Mouse (Mus musculus) cerebellum, postnatal 4 days (tissue): ENCODE results near the gene Ppfia1.

ENCODE experiments used
- DNase-seq, 2 experiments: peaks; one replicate each; pipeline ENCODE4 v3.0.0; 2022; ENCODE audit warnings: low spot score in 2 of 2, mixed read lengths in 1 of 2

Gene Ppfia1

DNA sequence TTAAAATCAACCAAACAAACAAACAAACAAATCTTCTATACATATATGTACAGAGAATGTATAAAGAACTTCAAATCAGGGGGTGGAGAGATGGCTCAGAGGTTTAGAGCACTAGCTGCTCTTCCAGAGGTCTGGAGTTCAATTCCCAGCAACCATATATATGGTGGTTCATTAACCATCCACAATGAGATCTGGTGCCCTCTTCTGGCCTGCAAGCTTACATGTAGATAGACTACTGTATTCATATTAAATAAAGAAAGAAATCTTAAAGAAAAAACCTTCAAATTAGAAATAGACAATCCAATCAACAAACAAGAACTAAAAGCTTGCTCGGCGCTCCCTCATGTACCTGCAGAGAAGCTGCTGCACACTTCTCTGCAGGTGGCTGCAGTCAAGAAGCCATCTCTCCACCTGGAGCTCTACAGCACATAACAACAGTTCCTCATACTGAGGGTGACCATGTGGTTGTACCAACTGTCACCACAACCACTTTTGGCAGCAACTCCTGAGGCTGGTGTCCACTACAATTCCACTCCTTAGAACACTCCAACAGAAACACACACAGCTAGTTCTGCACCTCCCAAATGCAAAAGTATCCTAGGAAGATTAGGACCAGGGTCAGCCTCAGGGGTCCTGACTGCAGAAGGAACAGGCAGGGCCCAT is 3.5 kb downstream of the Ppfia1 start:
- no peak for DNase-seq

DNA sequence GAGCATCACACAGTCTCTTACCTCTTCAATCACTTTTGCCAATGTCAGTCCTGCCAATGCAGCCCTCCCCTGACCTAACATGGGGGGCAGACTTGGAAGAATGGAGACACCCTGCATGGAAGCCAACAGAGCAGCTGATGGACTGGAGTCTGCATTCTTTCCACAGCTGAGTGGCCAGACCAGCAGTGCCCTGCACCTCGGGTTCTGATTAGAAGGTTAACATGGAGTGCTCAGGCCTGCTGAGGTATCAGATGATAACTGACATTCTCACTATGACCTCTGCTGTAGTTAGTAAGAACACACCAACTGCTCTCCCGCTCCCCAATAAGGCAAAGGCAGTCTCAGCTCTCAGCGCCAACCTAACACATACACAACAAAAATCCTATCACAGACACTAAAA is 8.3 kb downstream of the Ppfia1 start:
- DNase-seq, result no peak

DNA sequence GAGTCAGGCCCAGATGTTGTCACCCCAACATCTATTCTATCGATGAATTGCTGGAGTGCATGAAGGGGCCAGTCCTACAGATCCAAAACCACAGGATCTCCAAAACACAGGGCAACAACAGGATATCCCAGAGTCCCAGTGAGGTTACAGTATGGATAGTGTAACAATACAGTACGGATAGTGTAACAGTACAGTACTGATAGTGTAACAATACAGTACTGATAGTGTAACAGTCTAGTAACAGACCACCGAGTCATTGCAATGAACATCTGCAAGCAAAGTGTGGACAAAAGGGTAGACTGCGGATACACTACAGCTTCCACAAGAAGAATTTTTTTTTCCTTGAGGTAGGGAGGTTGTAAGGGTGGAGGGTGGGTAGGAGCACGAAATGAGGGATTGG is 12.2 kb downstream of the Ppfia1 start:
- DNase-seq, result no peak

DNA sequence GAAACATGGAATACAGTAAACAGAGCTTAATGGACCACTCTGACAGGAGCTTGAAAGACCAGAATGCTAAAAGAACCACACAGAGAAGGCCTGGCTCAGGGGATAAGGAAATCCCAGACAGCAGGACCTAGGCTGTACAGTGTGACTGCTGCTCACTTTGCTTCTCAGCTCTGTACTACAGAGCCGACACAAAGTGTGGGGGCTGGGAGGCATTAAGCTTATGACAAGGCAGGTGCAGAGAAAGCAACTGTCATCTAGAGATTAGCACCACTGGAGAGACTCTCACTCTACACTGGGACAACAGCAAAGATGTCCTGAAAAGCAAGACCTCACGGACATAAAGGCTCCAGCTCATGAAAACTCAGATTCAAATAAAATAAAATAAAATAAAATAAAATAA is 14.4 kb downstream of the Ppfia1 start:
- DNase-seq, result no peak

DNA sequence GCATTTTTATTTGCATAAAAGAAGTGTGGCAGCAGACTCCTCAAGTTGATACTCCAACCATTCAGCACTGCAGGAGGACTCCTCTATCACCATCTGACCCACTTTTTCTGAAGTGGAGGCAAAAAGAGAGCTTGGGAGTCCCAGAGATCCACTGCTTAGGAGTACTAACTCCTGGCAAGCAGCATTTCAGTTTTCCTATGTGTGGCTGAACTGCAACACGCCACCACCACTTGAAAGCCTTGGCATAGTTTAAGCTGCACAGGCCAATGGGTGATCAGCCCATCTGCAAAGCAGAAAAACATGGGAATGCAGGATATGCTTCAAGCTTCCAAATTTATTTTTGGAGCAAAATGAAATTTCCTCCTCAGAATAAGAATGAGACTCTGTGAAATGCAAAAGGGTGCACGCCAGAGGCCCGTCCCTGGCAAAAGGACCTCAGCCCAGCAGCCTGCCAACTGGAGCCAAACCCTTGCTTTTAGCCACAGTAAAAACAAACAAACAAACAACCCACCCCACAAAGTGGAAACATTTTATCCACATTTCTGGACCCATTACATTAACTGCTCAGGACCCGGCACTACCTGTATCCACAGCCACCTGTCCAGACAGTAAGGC is 15.4 kb downstream of the Ppfia1 start:
- no peak for DNase-seq

DNA sequence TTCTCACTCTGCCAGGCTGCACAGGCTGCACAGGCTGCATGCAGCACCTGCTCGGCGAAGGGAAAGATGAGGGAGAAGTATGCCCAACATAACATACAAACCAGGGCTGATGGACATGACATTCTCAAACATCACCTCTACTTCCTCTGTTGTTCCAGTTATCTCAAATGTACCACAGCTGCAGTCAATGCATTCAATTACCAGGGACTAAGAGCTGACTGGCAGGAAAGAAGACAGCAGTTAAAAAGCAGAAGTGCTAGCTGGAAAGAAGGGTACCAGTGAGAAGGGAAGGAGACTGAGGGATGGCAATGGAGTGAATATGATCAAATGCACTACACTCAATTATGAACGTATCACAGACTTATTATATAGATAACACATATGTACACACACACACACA is 17.2 kb downstream of the Ppfia1 start:
- no peak for DNase-seq

DNA sequence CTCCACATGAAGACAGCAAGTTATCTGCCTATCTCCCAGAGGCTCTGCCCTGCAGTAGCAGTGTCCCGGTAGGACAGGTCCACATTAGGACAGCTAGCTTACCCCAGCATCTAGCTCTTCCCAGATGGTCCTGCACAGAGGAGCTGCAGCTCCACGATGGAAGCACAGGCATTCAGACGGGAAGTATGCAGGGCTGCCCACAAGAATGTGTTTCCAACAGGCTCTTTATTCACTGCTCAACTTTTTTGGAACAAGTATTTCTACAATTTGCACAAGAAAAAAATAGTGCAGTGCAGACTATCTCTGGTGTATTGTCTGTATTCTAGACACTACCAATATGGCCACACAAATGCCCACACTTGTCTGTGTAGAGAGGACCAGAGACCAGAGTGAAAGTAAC is 18.8 kb downstream of the Ppfia1 start:
- DNase-seq, result no peak

DNA sequence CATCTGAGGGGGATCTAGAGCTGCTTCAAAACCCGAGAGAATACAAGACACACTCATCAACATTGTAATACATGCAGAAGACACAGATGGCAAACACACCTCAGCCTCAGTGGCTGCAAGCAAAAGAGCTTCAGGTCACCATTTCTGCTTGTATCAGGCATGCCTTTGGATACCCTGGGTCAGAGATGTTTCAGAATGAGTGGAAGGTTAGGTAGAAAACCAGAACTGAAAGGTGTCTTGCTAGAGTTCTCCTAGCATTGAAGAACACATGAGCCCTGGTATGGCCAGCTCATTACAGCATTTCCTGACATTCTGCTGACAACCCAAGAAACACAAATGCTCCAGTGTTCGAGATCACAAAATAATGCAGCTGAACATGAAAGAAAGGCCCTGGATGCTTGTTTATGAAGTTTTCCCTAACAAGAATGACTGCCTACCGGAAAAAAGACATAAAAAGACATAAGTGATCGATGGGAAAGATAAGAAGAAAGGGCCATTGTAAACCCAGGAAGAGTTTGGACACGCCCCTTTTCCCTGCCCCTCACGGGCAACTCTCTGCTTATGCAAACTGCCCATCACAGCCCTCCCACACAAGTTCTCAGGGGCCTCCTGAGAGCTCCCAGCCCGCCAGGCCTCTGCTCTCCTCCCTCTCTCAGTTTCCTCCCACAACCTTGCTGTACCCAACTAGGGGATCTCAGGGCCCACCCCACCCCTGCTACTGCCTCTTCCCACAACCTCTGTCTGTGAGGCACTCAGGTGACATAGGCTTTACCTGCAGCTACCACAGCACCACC is 21.7 kb downstream of the Ppfia1 start:
- no peak for DNase-seq

DNA sequence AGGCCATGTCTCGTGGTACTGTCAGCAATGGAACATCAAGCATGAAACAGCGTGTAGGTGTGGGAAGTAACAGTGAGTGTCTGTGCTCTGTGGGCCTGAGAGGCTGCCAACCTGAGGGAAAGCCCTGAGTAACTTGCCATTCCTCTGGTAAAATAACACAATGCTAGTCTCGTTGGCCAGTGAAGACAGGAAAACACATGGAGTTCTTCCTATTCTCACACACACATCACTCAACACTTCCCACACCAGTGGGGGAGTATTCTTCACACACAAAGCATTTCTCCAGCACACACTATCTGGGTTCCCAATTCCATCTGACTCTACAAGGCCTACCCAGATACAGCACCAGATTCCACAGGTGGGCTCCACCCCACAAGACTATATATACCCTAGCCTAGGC is 23.7 kb downstream of the Ppfia1 start:
- no peak for DNase-seq

DNA sequence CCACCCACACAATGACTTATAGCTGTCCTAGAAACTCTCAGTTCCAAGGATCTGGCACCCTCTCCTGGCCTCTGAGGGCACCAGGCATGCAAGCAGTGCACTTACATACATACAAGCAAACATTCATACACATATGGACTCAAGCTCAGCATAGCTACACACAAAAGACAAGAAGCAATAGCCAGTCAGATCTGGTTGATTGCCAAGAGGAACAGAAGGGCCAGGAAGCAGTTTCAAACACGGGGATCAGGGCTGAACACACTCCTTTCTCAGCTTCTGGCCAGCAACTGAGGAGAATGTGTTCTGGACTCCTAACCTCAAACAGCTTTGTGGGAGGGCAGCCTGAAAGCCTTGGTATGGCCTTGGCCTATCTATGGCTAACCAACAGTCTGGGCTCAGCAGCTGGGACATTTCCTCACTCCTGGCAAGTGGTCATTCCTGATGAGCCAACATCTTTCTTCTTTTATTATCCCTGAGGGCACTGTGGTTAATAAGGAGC is 25.8 kb downstream of the Ppfia1 start:
- no peak for DNase-seq

DNA sequence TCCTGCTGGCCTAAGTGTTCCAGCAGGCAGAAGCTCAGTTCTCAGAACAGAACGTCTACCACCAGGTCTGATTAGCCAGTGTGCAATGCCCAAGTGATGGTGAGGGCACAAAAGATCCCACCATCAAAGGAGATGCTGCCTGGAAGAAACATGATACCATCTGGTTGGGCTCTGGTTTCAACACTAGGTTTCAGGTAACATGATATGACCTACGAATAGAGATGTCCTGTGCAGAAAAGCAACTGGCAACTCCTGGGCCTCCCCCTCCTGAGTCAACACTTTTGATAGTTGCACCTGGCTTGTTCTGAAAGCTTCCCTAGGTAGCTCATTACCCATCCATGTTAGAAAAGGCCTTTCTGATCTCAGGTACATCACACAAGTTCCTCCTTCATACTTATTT is 26.9 kb downstream of the Ppfia1 start:
- DNase-seq, result no peak

DNA sequence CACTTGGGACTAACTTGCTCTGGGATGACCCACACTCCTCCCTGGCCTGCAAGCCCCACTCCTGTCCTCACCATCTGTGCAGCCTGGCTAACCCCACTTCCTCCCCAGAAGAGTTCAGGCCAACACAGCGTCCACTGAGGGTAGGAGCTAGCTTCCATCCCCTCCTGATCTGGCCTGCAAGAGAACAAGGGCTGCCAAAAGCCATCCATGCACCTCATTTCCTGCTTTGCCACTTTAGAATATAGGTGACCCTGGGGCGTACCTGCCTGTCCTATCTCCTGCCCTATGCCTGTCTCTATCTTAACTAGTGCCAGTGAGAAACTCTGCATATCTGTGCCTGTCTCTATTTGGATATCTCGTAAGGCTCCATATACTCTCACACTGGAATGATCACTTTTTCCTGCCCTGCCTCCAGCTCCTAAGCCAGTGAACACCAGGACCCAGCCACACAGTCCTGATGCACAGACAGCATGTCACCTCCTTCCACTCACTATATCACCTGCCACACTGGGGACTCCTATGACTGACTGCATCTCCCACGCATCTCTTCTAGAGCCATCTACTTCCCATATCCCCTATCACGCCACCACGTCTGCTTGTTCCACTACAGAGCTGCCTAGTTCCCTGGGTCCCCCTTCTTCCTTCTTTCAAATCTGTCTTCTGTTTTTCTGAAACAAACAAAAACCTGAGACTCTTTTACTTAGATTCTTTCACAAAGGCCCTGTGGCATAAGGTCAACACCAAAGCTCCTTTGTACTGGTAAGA is 28.9 kb downstream of the Ppfia1 start:
- DNase-seq, result no peak

DNA sequence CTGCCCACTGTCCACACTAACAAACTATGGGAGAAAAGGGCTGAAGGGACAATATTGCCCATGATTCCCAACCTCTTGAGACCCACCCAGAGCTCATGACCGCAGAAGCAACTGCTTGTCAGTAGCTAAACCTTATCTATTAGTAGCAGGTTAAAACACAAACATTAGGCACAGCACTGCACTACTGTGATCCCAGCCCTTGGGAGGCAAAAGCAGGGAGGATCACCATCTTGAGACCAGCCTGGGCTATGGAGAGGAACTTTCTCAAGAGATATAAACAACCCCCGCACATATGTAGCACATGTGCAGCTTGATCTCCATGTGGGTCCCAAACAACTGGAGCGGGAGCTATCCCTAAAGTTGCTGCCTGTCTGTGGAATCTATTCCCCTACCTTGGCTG is 30.1 kb downstream of the Ppfia1 start:
- no peak for DNase-seq

DNA sequence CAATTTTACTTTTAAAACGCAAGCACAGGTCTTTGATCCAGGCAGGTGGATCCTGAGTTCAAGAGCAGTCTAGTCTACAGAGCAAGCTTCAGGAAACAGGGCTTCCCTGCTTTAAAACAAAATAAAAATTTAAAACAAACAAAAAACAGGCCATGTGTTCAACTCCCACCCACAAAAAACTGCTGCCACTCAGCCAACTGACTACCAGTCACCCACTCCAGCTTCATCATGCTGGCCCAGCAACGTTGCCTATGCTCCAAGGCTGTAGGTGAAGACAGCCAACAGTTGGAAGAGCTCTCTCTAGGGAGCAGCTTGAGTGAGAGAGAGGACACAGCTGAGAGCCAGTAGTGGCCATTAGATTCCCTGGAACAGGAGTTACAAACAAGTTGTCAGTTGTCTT is 31.6 kb downstream of the Ppfia1 start:
- DNase-seq, result no peak

DNA sequence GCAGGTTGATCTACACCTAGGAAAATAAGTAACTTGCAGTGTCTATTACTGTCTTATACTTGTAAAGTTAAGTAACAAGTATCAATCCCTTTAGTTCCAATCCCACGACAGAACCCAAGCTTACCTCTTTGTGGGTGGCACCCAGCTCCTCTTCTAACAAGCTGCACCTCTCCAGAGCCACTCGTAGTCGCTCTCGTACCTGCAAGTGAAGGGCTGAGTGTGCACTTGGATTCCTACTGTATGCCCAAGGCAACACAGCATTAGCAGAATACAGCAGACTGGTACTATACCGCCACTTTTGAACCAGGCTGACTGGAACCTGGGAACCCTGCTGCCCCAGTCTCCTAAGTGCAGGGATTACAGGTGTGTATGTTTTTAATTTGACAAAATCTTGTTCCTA is 33.7 kb downstream of the Ppfia1 start:
- DNase-seq, result no peak

DNA sequence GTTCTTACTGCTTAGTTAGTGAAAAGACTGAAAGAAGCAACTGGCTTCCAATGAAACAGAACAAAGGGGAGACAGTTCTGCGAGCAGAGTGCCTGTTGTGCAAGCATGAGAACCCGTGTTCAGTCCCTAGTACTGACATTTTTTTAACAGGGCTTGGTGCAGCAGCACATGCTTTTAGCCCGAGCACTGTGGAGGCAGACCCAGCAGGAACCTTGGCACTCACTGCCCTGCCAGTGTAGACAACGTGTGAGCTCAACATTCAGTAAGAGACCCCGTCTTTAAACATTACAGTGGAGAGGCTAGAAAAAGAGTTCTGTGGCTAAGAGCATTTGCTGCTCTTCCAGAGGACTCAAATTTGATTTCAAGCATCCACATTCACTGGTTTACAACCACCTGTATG is 36.8 kb downstream of the Ppfia1 start:
- no peak for DNase-seq

DNA sequence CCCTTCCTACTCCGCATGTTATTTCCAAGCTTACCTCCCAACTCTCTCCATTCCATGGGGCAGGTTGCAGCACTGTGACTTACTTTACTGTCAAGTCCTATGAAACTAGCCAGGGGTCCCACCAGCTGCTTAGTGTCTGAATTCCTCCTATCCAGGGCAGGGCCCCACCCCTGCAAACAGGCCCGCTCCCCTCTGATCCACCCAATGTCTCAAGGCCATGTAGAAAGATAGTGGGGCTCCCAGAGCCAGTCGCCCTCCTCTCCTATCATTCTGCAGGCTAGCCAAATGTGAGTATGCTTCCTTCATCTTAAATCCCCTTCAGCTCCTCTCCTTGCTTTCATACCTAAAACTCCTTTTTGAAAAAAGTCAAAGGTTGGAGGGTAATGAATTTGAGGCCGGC is 44.4 kb downstream of the Ppfia1 start:
- DNase-seq, result no peak

DNA sequence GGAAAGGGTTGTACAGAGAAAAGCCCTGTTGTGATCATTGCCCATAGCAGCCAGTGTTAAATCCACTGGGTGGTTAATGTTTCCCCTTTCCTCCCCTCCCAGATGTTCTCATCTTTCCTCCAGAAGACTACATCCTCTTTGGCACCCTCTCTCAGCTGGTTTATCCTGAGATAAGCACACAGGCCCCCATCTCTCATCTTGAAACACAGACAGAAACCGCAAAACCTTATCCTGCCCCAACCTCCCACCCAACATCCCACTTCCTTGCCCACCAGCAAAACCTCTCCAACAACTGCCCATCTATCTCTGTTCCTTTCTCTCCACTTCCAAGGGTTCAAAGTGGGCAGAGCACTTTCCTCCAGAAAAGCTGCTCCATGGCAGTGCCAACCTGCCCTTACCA is 46.7 kb downstream of the Ppfia1 start:
- DNase-seq, result no peak

DNA sequence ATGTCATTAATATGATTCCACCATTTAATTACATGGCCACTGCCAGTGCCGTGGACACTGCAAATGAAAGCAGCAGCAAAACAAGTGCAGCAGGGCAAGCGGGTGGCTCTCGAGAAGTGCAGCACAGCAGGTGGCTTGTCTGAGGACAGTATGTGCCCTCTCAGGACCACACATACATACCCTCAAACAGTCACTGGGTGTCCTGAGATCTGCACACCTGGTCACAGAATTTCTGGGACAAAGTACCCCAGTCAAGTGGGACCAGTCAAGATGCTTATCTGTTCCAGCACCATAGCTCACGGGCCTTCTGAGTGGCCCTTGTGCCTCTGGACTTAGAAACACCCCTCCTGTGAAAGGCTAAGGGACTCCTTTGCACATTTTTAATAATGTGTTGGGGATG is 49.6 kb downstream of the Ppfia1 start:
- DNase-seq, result no peak

DNA sequence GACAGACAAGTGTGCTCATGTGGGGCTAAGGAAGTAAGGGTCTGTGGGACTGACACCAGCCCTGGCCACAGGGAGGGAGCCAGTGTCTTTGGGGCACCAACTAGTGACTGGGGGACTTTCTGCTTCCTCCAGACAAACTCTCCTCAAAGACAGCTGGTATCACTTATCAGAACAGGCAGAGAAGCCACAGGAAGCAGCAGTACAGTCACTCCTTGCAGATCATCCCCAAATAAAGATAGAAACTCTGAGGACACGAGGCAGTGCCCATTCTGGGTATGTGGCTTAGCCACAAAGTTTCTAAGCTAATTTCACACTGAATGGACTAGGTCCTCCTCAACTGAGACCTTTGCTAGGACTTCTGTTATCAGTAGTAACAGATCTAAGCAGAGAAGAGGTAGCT is 60.6 kb downstream of the Ppfia1 start:
- no peak for DNase-seq

DNA sequence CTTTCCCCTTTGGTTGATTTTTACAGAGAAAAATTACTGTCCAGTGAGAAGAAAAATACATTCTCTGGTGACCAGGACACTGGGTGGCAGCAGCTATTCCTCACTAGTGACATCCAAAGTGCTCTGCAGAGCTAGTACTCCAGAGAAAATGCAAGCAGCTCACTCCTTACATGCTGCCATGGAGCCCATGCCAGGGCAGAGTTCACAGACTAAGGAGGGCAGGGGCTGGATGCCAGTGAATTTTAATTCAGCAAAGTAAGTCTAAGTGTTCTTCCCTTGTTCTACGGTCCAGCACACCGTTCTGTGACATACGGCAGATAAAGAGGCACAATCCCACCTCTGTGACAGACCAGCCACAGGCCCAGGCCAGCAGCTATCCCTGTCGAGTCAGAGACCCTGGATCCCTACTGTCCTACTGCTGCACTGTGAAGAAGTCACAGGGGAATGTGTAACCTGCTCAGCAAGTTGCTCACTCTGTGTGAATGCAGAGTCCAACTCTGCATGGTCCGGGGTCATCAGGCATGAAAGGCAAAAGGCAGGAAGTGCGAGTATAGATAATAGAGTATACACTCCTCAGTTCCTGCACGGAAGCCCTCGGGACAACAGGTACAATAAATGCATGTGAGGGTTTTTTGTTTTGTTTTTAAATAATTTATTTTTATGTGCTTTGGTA is 63.2 kb downstream of the Ppfia1 start:
- DNase-seq, result no peak
